Mouse (Mus musculus) midbrain, postnatal 0 days (tissue): ENCODE results near the gene Endou. TPM values are rescaled to one million over a fixed set of nuclear protein-coding genes. Genes with fewer than 3 reads are reported as not detected.

ENCODE experiments used
- ATAC-seq: fragments of 200-750 bp; cut with Nextera tagmentation; 2 replicates; pipeline ENCODE4 v1.8.0; 2017; ENCODE audit warnings: moderate number of reproducible peaks, mild to moderate bottlenecking, moderate TSS enrichment, moderate library complexity; ENCODE audit not compliant: low FRiP score
- DNase-seq: peaks from one replicate; pipeline ENCODE4 v3.0.0-alpha.2; 2015; ENCODE audit warnings: low spot score
- H3K27ac ChIP-seq: fragments of 300-500 bp; sonication (generic); 2 replicates; pipeline ENCODE4 v1.5.1; 2014; ENCODE audit warnings: low read depth, mild to moderate bottlenecking, low read length, mixed read lengths
- H3K27me3 ChIP-seq: fragments of 300-500 bp; sonication (generic); 2 replicates; pipeline ENCODE4 v1.6.1; 2014; ENCODE audit warnings: low read length, control low read depth, mixed read lengths; ENCODE audit not compliant: insufficient read depth
- H3K36me3 ChIP-seq: fragments of 300-500 bp; sonication (generic); 2 replicates; pipeline ENCODE4 v1.6.1; 2014; ENCODE audit warnings: low read length, control low read depth, mixed read lengths; ENCODE audit not compliant: insufficient read depth
- H3K4me1 ChIP-seq: fragments of 300-500 bp; sonication (generic); 2 replicates; pipeline ENCODE4 v1.6.1; 2014; ENCODE audit warnings: mild to moderate bottlenecking, control low read depth, antibody characterized with exemption, low read length, mixed read lengths; ENCODE audit not compliant: insufficient read depth
- H3K4me2 ChIP-seq: fragments of 300-500 bp; sonication (generic); 2 replicates; pipeline ENCODE4 v1.6.1; 2014; ENCODE audit warnings: low read depth, mild to moderate bottlenecking, low read length, mixed read lengths; ENCODE audit not compliant: poor library complexity, severe bottlenecking
- H3K4me3 ChIP-seq: fragments of 300-500 bp; sonication (generic); 2 replicates; pipeline ENCODE4 v1.5.1; 2014; ENCODE audit warnings: low read depth, mild to moderate bottlenecking, low read length, moderate library complexity
- H3K9ac ChIP-seq: fragments of 300-500 bp; sonication (generic); replicated peaks from 2 replicates; pipeline ENCODE4 v1.6.1; 2014; ENCODE audit warnings: mild to moderate bottlenecking, low read length, moderate library complexity, mixed read lengths; ENCODE audit not compliant: poor library complexity, severe bottlenecking
- H3K9me3 ChIP-seq: fragments of 300-500 bp; sonication (generic); 2 replicates; pipeline ENCODE4 v1.6.1; 2016; ENCODE audit warnings: low read length, control low read depth
- CTCF ChIP-seq: IDR thresholded peaks from 2 replicates; pipeline ENCODE4 v1.5.1; 2016; ENCODE audit warnings: antibody characterized with exemption, mild to moderate bottlenecking
- WGBS: fragments of 180-500 bp; shearing (Covaris S2); extraction: QIAGEN DNeasy Blood & Tissue Kit; methylation state at CpG from one replicate; pipeline ENCODE4 v1.1.7; 2014; 5-methylcytosine and 5-hydroxymethylcytosine counted together
- polyA plus RNA-seq: library from polyadenylated mRNA; unstranded; fragments of >200 nt; fragmentation: Nextera tagmentation; extraction: Ambion mirVana; gene quantifications from 2 replicates; pipeline ENCODE4 v1.2.1, GENCODE M21; 2015
- total RNA-seq: library from RNA; depleted of rRNA; stranded (reverse); fragments of >200 nt; gene quantifications from 2 replicates; pipeline ENCODE4 v1.2.3, GENCODE M21; 2014

Endou gene
- total and polyA plus RNA-seq, 2 experiments from 2014 or later: 0.20 to 0.66 TPM

- Histone ChIP-seq H3K4me3 (no peak overlapping the region), H3K27me3 (0 out of 2 replicates have a peak, but pooled peaks cover 9% of the 10 kb centered on the region), H3K36me3 (no peaks in the 10 kb centered on the region), H3K9me3 (no peaks in the 10 kb centered on the region), H3K27ac (no peak overlapping the region), H3K4me2 (no peak overlapping the region), H3K4me1 (peaks cover under 1% of the 10 kb centered on the region; the same call in 1 of the 2 replicates), H3K9ac (no peak overlapping the region)
- DNase-seq (no peak), ATAC-seq (no peak)
- 80% methylated on average over 5 of the region's 5 CpGs for WGBS
- TF ChIP-seq CTCF: no peak
These were observed 42.8 kb upstream of the Endou start for GRCm38 (mm10) chr15:97773961-97774370.

GRCm38 (mm10) chr15:97773108-97773507 lies 42.0 kb upstream of the Endou start:
- H3K27me3 ChIP-seq: 0 out of 2 replicates have a peak, but pooled peaks cover 9% of the 10 kb centered on the region
- H3K9me3 ChIP-seq: no peaks in the 10 kb centered on the region
- H3K27ac ChIP-seq: no peak overlapping the region
- H3K36me3 ChIP-seq: no peaks in the 10 kb centered on the region
- 21% methylated on average over 5 of the region's 5 CpGs for whole genome bisulfite sequencing
- H3K4me2 ChIP-seq: no peak overlapping the region
- H3K4me3 ChIP-seq: no peak overlapping the region
- H3K9ac ChIP-seq: no peak overlapping the region
- DNase-seq (no peak), ATAC-seq (no peak)
- peaks cover 6% of the 10 kb centered on the region; the same call in 1 of the 2 replicates for H3K4me1 ChIP-seq
- TF ChIP-seq CTCF: no peak

- Histone ChIP-seq H3K4me1 (peaks cover 10% of the 10 kb centered on the region; the same call in 1 of the 2 replicates), H3K9ac (no peak overlapping the region), H3K4me2 (no peak overlapping the region), H3K9me3 (no peaks in the 10 kb centered on the region), H3K27ac (no peak overlapping the region), H3K4me3 (no peak overlapping the region), H3K27me3 (0 out of 2 replicates have a peak, but pooled peaks cover 9% of the 10 kb centered on the region), H3K36me3 (no peaks in the 10 kb centered on the region)
- TF ChIP-seq CTCF: no peak
- WGBS: 67% methylated on average over 8 of the region's 8 CpGs
- ATAC-seq (no peak), DNase-seq (no peak)
These were observed 39.1 kb upstream of the Endou start for GRCm38 (mm10) chr15:97770280-97770679.

GRCm38 (mm10) chr15:97768192-97768591 lies 37.1 kb upstream of the Endou start:
- Histone ChIP-seq H3K4me2 (peak overlapping the region; percentile 66), H3K9me3 (no peaks in the 10 kb centered on the region), H3K4me1 (peaks cover 10% of the 10 kb centered on the region), H3K36me3 (no peaks in the 10 kb centered on the region), H3K9ac (peak overlapping the region; percentile 61), H3K4me3 (peak overlapping the region; percentile 46), H3K27ac (peak overlapping the region; percentile 72), H3K27me3 (0 out of 2 replicates have a peak, but pooled peaks cover 9% of the 10 kb centered on the region)
- 1% methylated on average over 18 of the region's 18 CpGs for WGBS
- ATAC-seq (peak; percentile 13; the same call in 1 of the 2 replicates), DNase-seq (peak; percentile 61)
- peak; percentile 54 for TF ChIP-seq CTCF

GRCm38 (mm10) chr15:97767280-97768186 lies 36.4 kb upstream of the Endou start, which contains the start of gene Rapgef3:
Gene Rapgef3 (minus strand): TSS chr15:97767972.
- TF ChIP-seq CTCF: peak; percentile 73
- Histone ChIP-seq H3K9ac (peak within 1 kb of the TSS; percentile 61), H3K27me3 (0 out of 2 replicates have a peak, but pooled peaks cover 9% of the 10 kb centered on the region), H3K9me3 (no peaks in the 10 kb centered on the region), H3K4me3 (peak within 1 kb of the TSS; percentile 46), H3K4me1 (peaks cover 10% of the 10 kb centered on the region), H3K27ac (peak within 1 kb of the TSS; percentile 72), H3K36me3 (no peaks in the 10 kb centered on the region), H3K4me2 (peak within 1 kb of the TSS; percentile 66)
- DNase-seq (peak; percentile 82), ATAC-seq (peak; percentile 81)
- WGBS: under 1% methylated on average over 43 of the region's 44 CpGs
